Mouse (Mus musculus) lung, postnatal 0 days (tissue): ENCODE measurements at regions not wholly inside any gene's neighbourhood (a gene's known extent, or its start where the extent isn't known, plus 50 kb on each side); places are given as distances from the start of the nearest gene placed in this dataset.
A peak's percentile ranks its signal among the peaks of the same experiment; 100 is the strongest.

ENCODE experiments used
- ATAC-seq: fragments of 200-750 bp; cut with Nextera tagmentation; 2 replicates; pipeline ENCODE4 v1.8.0; 2017; ENCODE audit warnings: moderate library complexity
- DNase-seq: peaks from one replicate; pipeline ENCODE4 v3.0.0-alpha.2; 2016; ENCODE audit warnings: low spot score
- H3K27ac ChIP-seq: fragments of 300-500 bp; sonication (generic); 2 replicates; pipeline ENCODE4 v1.5.1; 2014; ENCODE audit warnings: antibody characterized with exemption, mild to moderate bottlenecking, low read length, mixed read lengths
- H3K27me3 ChIP-seq: fragments of 300-500 bp; sonication (generic); replicated peaks from 2 replicates; pipeline ENCODE4 v1.6.1; 2014; ENCODE audit warnings: low read length, mixed read lengths; ENCODE audit not compliant: insufficient read depth
- H3K36me3 ChIP-seq: fragments of 300-500 bp; sonication (generic); 2 replicates; pipeline ENCODE4 v1.6.1; 2014; ENCODE audit warnings: low read length, mixed read lengths; ENCODE audit not compliant: insufficient read depth
- H3K4me1 ChIP-seq: fragments of 300-500 bp; sonication (generic); 2 replicates; pipeline ENCODE4 v1.6.1; 2014; ENCODE audit warnings: antibody characterized with exemption, low read depth, low read length, mixed read lengths; ENCODE audit not compliant: insufficient read depth
- H3K4me2 ChIP-seq: fragments of 300-500 bp; sonication (generic); replicated peaks from 2 replicates; pipeline ENCODE4 v1.6.1; 2014; ENCODE audit warnings: low read depth, mild to moderate bottlenecking, low read length, moderate library complexity, mixed read lengths
- H3K4me3 ChIP-seq: fragments of 300-500 bp; sonication (generic); 2 replicates; pipeline ENCODE4 v1.5.1; 2014; ENCODE audit warnings: low read depth, low read length
- H3K9ac ChIP-seq: fragments of 300-500 bp; sonication (generic); replicated peaks from 2 replicates; pipeline ENCODE4 v1.6.1; 2014; ENCODE audit warnings: low read depth, mild to moderate bottlenecking
- H3K9me3 ChIP-seq: fragments of 300-500 bp; sonication (generic); 2 replicates; pipeline ENCODE4 v1.6.1; 2016; ENCODE audit warnings: low read length, mixed read lengths
- CTCF ChIP-seq: IDR thresholded peaks from 2 replicates; pipeline ENCODE4 v1.5.1; 2016; ENCODE audit warnings: antibody characterized with exemption, mild to moderate bottlenecking
- EP300 ChIP-seq: IDR thresholded peaks from 2 replicates; pipeline ENCODE4 v1.6.1; 2016; ENCODE audit warnings: antibody characterized with exemption, mild to moderate bottlenecking, control low read depth
- WGBS: fragments of 180-500 bp; shearing (Covaris S2); extraction: QIAGEN DNeasy Blood & Tissue Kit; methylation state at CpG from one replicate; pipeline ENCODE4 v1.1.7; 2014; 5-methylcytosine and 5-hydroxymethylcytosine counted together

DNA sequence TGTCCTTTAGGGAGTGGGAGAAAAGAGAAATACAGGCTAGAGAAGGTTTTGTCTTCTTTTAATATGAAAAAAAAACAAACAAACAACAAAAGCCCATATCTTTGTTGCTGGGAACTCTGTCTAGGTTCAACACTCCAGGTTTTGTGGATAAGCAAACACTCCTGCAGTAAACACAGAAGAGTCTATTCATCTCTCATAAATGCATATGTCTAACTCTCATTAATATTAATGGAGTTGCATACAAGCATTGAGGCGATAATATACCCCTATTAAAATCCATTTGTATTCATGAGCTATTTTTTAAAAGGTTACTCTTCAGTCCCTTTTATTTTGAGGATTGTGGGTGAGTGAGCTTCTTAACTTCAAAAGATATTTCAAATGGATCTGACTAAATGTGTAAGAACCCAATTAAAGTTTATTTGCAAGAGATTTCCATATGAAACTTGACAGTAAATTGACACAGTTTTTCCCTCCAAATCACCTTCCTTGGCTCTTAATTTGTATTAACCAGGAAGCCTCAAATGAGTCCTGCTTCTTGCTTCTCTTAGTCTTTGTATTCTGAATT is 302.6 kb upstream of the Nr5a2 start:
- WGBS, result 93% methylated on average over 1 of the region's 1 CpGs
- no peak for DNase-seq
- ATAC-seq, result no peak
- no peaks in the 10 kb centered on the region for H3K4me1 ChIP-seq
- TF ChIP-seq CTCF (no peak), EP300 (no peak)
- no peaks in the 10 kb centered on the region for H3K36me3 ChIP-seq
- H3K4me3 ChIP-seq, result no peak overlapping the region
- H3K9ac ChIP-seq, result no peak overlapping the region
- no peaks in the 10 kb centered on the region for H3K9me3 ChIP-seq
- H3K27ac ChIP-seq, result no peak overlapping the region
- no peaks in the 10 kb centered on the region for H3K27me3 ChIP-seq
- no peak overlapping the region for H3K4me2 ChIP-seq

DNA sequence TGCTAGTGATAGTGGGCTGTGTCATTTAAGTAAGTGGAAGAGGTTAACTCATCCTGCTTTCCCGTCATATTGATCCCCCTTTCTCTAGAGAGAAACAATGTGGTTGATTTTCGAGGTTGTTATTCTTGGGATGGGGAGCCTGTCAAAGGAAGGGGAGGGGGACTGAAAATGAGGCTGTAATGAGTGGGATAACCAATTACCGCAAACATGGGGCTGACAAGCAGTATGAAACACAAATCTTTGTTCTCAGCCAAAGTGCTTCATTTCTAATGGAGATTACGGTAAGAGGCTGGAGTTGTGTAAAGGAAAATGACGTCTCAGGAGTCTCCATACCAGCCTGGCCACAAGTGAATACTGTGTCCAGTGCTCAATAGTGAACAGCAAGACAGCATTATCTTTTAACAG is 301.9 kb upstream of the Nr5a2 start:
- no peaks in the 10 kb centered on the region for H3K27me3 ChIP-seq
- ATAC-seq, result no peak
- H3K4me2 ChIP-seq, result no peak overlapping the region
- no peaks in the 10 kb centered on the region for H3K4me1 ChIP-seq
- no peaks in the 10 kb centered on the region for H3K9me3 ChIP-seq
- H3K36me3 ChIP-seq, result no peaks in the 10 kb centered on the region
- no peak for DNase-seq
- H3K4me3 ChIP-seq, result no peak overlapping the region
- no peak for TF ChIP-seq CTCF
- TF ChIP-seq EP300, result no peak
- no peak overlapping the region for H3K27ac ChIP-seq
- H3K9ac ChIP-seq, result no peak overlapping the region
- 52% methylated on average over 5 of the region's 5 CpGs for WGBS

DNA sequence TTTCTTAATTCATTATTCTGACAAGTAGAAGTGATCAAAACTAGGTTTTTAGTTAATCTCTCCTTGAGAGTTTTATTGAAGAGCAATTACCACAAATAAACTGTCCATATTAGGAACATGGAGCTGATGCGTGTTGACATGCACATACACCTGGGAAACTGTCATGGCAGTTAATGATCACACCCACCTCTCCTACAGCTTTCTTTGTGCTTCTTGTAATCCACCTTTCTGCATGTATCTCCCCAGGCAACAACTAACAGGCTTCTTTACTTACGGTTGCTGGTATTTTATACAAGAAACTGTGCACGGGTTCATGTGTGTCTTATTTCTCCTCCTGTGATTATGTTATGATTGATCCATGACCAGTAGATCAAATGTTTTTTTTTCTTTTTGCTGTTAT is 296.0 kb upstream of the Nr5a2 start:
- H3K4me3 ChIP-seq, result no peak overlapping the region
- no peaks in the 10 kb centered on the region for H3K36me3 ChIP-seq
- ATAC-seq, result no peak
- no peak overlapping the region for H3K9ac ChIP-seq
- no peaks in the 10 kb centered on the region for H3K27me3 ChIP-seq
- no peaks in the 10 kb centered on the region for H3K4me1 ChIP-seq
- no peak overlapping the region for H3K4me2 ChIP-seq
- H3K9me3 ChIP-seq, result no peaks in the 10 kb centered on the region
- WGBS, result 86% methylated on average over 3 of the region's 3 CpGs
- H3K27ac ChIP-seq, result no peak overlapping the region
- TF ChIP-seq CTCF (no peak), EP300 (no peak)
- no peak for DNase-seq

DNA sequence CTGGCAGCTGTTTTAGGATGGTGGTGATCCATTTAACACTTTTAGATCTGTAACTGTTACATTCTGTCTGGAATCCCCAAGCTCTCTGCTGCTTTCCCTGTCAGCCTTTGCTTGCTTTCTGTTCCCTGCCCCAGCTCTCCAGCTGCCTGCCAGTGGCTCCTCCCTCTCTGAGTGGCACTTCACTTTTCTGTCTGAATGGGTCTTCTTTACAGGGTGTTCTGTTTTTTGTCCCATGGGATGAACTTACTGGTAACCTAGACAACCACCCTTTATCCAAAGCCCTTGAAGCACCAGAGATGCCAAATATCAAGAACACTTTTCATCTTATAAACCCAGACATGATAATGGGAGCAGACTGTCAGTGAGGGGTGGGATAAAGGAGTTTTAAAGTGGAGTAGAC is 294.8 kb upstream of the Nr5a2 start:
- H3K27me3 ChIP-seq, result no peaks in the 10 kb centered on the region
- no peak overlapping the region for H3K27ac ChIP-seq
- no peak overlapping the region for H3K9ac ChIP-seq
- no peaks in the 10 kb centered on the region for H3K4me1 ChIP-seq
- H3K36me3 ChIP-seq, result no peaks in the 10 kb centered on the region
- H3K4me3 ChIP-seq, result no peak overlapping the region
- ATAC-seq (no peak), DNase-seq (no peak)
- no peak for TF ChIP-seq CTCF
- TF ChIP-seq EP300, result no peak
- no peak overlapping the region for H3K4me2 ChIP-seq
- no peaks in the 10 kb centered on the region for H3K9me3 ChIP-seq

DNA sequence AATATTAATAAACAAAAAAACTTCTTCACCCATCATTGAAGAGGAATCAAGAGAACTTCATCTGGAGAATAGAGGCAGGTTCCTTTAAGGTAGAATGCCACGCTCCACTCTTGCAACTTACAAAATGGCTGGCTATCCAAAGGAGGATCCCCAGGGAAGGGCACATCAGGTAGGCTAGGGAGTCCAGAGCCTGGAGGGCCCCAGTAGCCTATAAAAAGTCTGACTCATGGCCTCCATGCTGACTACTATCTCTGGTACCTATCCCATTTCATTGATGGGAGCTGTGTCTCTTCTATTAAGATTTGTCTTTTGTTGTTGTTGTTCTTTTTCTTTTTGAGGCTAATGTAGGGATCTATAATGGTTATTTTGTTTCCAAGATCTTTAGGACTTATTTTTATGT is 294.4 kb upstream of the Nr5a2 start:
- Histone ChIP-seq H3K4me1 (no peaks in the 10 kb centered on the region), H3K27me3 (no peaks in the 10 kb centered on the region), H3K27ac (no peak overlapping the region), H3K4me2 (no peak overlapping the region), H3K9ac (no peak overlapping the region), H3K9me3 (no peaks in the 10 kb centered on the region), H3K36me3 (no peaks in the 10 kb centered on the region), H3K4me3 (no peak overlapping the region)
- 94% methylated on average over 1 of the region's 1 CpGs for WGBS
- no peak for TF ChIP-seq CTCF
- TF ChIP-seq EP300, result no peak
- no peak for ATAC-seq
- DNase-seq, result no peak

DNA sequence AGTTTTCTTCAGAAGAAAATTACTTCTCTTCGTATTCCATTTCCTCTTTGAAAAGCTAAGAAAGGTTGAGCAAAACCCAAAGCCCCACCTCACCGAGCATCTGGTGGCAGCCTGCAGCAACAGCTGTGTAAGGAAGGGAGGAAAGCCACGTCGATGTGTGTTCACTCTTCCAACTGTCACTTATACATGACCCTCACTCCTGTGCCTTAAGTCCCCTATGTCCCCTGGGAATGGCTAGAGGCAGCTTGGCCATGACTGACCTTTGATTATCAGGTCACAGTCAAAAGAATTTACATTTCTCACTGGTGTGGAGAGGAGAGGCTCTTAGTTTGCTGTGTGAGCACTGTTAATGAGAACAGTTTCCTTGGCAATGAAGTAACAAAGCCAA is 266.8 kb upstream of the Nr5a2 start:
- H3K36me3 ChIP-seq, result no peaks in the 10 kb centered on the region
- DNase-seq (no peak), ATAC-seq (no peak)
- H3K9ac ChIP-seq, result no peak overlapping the region
- no peaks in the 10 kb centered on the region for H3K27me3 ChIP-seq
- H3K4me2 ChIP-seq, result no peak overlapping the region
- no peak overlapping the region for H3K27ac ChIP-seq
- H3K4me1 ChIP-seq, result no peaks in the 10 kb centered on the region
- H3K4me3 ChIP-seq, result no peak overlapping the region
- no peak for TF ChIP-seq EP300
- no peak for TF ChIP-seq CTCF
- 72% methylated on average over 4 of the region's 4 CpGs for WGBS
- no peaks in the 10 kb centered on the region for H3K9me3 ChIP-seq

DNA sequence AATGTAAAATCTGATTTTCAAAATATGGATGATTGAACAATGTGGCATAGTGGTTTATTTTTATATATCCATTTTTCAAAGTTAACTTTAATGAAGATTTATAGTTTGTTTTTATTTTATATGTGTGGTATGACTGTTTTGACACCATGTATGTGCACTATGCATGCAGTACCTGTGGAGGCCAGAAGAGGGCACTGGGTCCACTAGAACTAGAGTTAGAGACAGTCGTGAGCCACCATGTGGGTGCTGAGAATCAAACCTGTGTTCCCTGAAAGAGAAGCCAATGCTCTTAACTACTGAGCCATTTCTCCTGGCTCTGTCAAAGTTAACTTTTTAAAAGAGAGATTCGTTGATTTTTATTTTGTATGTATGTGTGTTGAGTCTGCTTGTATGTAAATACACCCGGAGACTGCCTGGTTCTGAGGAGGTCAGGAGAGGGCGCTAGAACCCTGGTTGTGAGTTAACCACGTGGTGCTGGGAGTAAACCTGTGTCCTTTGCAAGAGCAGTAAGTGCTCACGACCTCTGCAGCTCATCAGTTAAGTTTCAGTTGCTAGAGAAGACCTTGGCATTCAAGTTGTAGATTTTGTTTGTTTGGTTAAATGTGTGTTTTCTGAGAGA is 266.3 kb upstream of the Nr5a2 start:
- no peak for ATAC-seq
- no peak overlapping the region for H3K9ac ChIP-seq
- H3K4me1 ChIP-seq, result no peaks in the 10 kb centered on the region; the same call in 1 of the 2 replicates
- no peaks in the 10 kb centered on the region for H3K36me3 ChIP-seq
- no peak overlapping the region for H3K27ac ChIP-seq
- H3K27me3 ChIP-seq, result no peaks in the 10 kb centered on the region
- no peak overlapping the region for H3K4me2 ChIP-seq
- no peak overlapping the region for H3K4me3 ChIP-seq
- TF ChIP-seq CTCF (peak; percentile 54), EP300 (no peak)
- no peaks in the 10 kb centered on the region for H3K9me3 ChIP-seq
- WGBS, result 74% methylated on average over 6 of the region's 6 CpGs
- DNase-seq, result no peak
